Mouse (Mus musculus) skeletal muscle tissue, adult 2 months (tissue): ENCODE measurements around the gene Hspe1.

Source experiments
- DNase-seq: peaks from one replicate; pipeline ENCODE4 v3.0.0-alpha.2; 2012; ENCODE audit warnings: low read depth, low spot score

The Hspe1 gene

DNA sequence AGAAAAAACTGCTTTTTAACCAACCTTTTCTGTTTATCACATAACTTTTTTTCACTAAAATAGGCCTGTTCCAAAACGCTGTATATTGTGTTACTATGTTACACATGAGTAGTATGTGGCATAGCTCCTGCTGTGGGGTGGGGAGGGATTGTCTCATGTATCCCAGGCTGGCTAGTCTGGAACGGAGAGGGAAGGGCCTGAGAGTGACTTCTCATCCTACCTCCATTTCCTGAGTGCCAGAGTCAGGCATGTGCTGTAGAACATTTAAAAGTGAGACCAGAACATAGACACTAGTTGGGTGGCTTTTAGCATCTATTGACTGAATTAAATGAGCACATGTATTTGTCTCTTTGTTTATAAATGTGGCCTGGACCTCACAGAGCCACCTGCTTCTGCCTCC, 45.2 kb downstream of the Hspe1 start:
- DNase-seq: no peak

DNA sequence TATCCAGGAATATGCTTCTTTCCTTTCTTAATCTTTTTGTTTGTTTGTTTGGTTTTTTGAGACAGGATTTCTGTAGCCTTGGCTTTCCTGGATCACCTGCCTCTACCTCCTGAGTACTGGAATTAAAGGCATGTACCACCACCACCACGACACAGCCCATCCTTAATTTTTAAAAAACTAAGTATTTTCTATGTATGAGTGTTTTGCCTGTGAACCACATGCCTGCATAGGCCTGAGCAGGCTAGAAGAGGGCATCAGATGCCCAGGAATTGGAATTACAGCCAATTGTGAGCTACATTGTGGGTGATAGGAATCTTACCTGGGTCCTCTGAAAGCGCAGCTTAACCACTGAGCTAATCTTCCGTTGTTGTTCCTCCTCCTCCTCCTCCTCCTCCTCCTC, 46.4 kb downstream of the Hspe1 start:
- DNase-seq: no peak

DNA sequence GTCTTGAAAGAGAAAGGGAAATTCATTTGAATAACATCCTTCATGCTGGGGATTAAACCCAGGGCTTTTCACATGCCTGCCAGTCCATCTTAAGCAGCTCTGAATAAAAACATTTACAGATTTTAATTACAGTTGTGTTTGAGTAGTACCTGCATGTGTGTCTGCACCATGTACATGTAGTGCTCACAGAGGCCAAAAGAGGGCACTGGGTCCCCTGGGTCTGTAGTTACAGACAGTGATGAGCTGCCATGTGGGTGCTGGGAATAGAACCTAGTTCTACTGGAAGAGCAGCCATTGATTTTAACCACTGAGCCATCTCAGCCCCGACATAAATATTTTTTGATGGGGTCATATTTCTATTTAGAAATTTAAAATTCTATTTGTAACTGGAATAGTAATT, 47.9 kb downstream of the Hspe1 start:
- no peak for DNase-seq
